Mouse (Mus musculus): ENCODE results near the gene Ftl1. TPM values are rescaled to one million over a fixed set of nuclear protein-coding genes. Genes with fewer than 3 reads are reported as not detected.

The Ftl1 gene
- polyA plus RNA-seq, 1 experiment = 5,956 TPM

- Histone ChIP-seq H3K27me3 (ENCODE audit: control insufficient read depth, insufficient read depth, low read length, poor library complexity, severe bottlenecking) (no peaks in the 10 kb centered on the region), H3K4me3 (ENCODE audit: low read depth, low read length) (peak overlapping the region; percentile 58), H3K4me1 (ENCODE audit: control insufficient read depth, insufficient read depth, low read length) (peaks cover 10% of the 10 kb centered on the region), H3K36me3 (ENCODE audit: control insufficient read depth, insufficient read depth, low read length, poor library complexity, severe bottlenecking) (no peaks in the 10 kb centered on the region), H3K27ac (ENCODE audit: insufficient read depth, low read length) (peak overlapping the region; percentile 21), H3K9me3 (replicated peaks; ENCODE audit: control insufficient read depth, insufficient read depth, low read length, poor library complexity, severe bottlenecking) (no peaks in the 10 kb centered on the region), H3K9ac (ENCODE audit: low read depth, poor library complexity, severe bottlenecking) (peak overlapping the region; percentile 87)
- TF ChIP-seq POLR2A (IDR thresholded peaks at IDR 0.05; ENCODE audit: insufficient read depth, low read length) = peak; percentile 60
- TF ChIP-seq EP300 (IDR thresholded peaks at IDR 0.05; ENCODE audit: insufficient read depth, low read depth, low read length) = no peak
Observed at GRCm38 (mm10) chr7:45413864-45414739, 45.6 kb downstream of the Ftl1 start.

GRCm38 (mm10) chr7:45413113-45413863 lies 46.4 kb downstream of the Ftl1 start, which contains the start of gene Ntf5:
Gene Ntf5, plus strand, starts transcription at chr7:45413695.
- no peaks in the 10 kb centered on the region for H3K27me3 ChIP-seq (ENCODE audit: control insufficient read depth, insufficient read depth, low read length, poor library complexity, severe bottlenecking)
- H3K4me1 ChIP-seq (ENCODE audit: control insufficient read depth, insufficient read depth, low read length) = peaks cover 10% of the 10 kb centered on the region
- peak within 1 kb of the TSS; percentile 87 for H3K9ac ChIP-seq (ENCODE audit: low read depth, poor library complexity, severe bottlenecking)
- H3K27ac ChIP-seq (ENCODE audit: insufficient read depth, low read length) = peak within 1 kb of the TSS; percentile 29
- H3K9me3 ChIP-seq (replicated peaks; ENCODE audit: control insufficient read depth, insufficient read depth, low read length, poor library complexity, severe bottlenecking) = no peaks in the 10 kb centered on the region
- H3K4me3 ChIP-seq (ENCODE audit: low read depth, low read length) = peak within 1 kb of the TSS; percentile 58
- TF ChIP-seq POLR2A (IDR thresholded peaks at IDR 0.05; ENCODE audit: insufficient read depth, low read length) (no peak), EP300 (IDR thresholded peaks at IDR 0.05; ENCODE audit: insufficient read depth, low read depth, low read length) (no peak), CTCF (IDR thresholded peaks at IDR 0.05; ENCODE audit: low read depth, low read length) (no peak)
- no peaks in the 10 kb centered on the region for H3K36me3 ChIP-seq (ENCODE audit: control insufficient read depth, insufficient read depth, low read length, poor library complexity, severe bottlenecking)

GRCm38 (mm10) chr7:45412421-45412820 lies 47.3 kb downstream of the Ftl1 start:
- Histone ChIP-seq H3K27me3 (ENCODE audit: control insufficient read depth, insufficient read depth, low read length, poor library complexity, severe bottlenecking) (no peaks in the 10 kb centered on the region), H3K4me3 (ENCODE audit: low read depth, low read length) (no peak overlapping the region), H3K4me1 (ENCODE audit: control insufficient read depth, insufficient read depth, low read length) (peaks cover 6% of the 10 kb centered on the region), H3K9ac (ENCODE audit: low read depth, poor library complexity, severe bottlenecking) (peak overlapping the region; percentile 87; the same call in 1 of the 2 replicates), H3K27ac (ENCODE audit: insufficient read depth, low read length) (no peak overlapping the region), H3K36me3 (ENCODE audit: control insufficient read depth, insufficient read depth, low read length, poor library complexity, severe bottlenecking) (no peaks in the 10 kb centered on the region), H3K9me3 (replicated peaks; ENCODE audit: control insufficient read depth, insufficient read depth, low read length, poor library complexity, severe bottlenecking) (no peaks in the 10 kb centered on the region)
- no peak for TF ChIP-seq EP300 (IDR thresholded peaks at IDR 0.05; ENCODE audit: insufficient read depth, low read depth, low read length)
- no peak for TF ChIP-seq POLR2A (IDR thresholded peaks at IDR 0.05; ENCODE audit: insufficient read depth, low read length)
- TF ChIP-seq CTCF (IDR thresholded peaks at IDR 0.05; ENCODE audit: low read depth, low read length) = no peak

- Histone ChIP-seq H3K9me3 (replicated peaks; ENCODE audit: control insufficient read depth, insufficient read depth, low read length, poor library complexity, severe bottlenecking) (no peaks in the 10 kb centered on the region), H3K4me1 (ENCODE audit: control insufficient read depth, insufficient read depth, low read length) (peaks cover 2% of the 10 kb centered on the region), H3K4me3 (ENCODE audit: low read depth, low read length) (no peak overlapping the region), H3K9ac (ENCODE audit: low read depth, poor library complexity, severe bottlenecking) (no peak overlapping the region), H3K36me3 (ENCODE audit: control insufficient read depth, insufficient read depth, low read length, poor library complexity, severe bottlenecking) (no peaks in the 10 kb centered on the region), H3K27ac (ENCODE audit: insufficient read depth, low read length) (no peak overlapping the region), H3K27me3 (ENCODE audit: control insufficient read depth, insufficient read depth, low read length, poor library complexity, severe bottlenecking) (no peaks in the 10 kb centered on the region)
- TF ChIP-seq EP300 (IDR thresholded peaks at IDR 0.05; ENCODE audit: insufficient read depth, low read depth, low read length) (no peak), POLR2A (IDR thresholded peaks at IDR 0.05; ENCODE audit: insufficient read depth, low read length) (no peak), CTCF (IDR thresholded peaks at IDR 0.05; ENCODE audit: low read depth, low read length) (no peak)
Observed at GRCm38 (mm10) chr7:45409497-45410163, 50.1 kb downstream of the Ftl1 start.

DNA sequence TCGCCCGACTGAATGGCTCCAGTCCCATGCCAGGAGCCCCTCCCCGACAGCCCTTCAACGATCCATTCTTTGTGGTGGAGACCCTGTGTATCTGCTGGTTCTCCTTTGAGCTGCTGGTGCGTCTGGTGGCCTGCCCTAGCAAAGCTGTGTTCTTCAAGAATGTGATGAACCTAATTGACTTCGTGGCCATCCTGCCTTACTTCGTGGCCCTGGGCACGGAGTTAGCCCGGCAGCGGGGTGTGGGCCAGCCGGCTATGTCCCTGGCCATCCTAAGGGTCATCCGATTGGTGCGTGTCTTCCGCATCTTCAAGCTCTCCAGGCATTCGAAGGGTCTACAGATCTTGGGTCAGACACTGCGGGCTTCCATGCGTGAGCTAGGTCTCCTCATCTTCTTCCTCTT lies 50.7 kb downstream of the Ftl1 start:
- Histone ChIP-seq H3K27ac (ENCODE audit: insufficient read depth, low read length) (no peak overlapping the region), H3K27me3 (ENCODE audit: control insufficient read depth, insufficient read depth, low read length, poor library complexity, severe bottlenecking) (no peaks in the 10 kb centered on the region), H3K36me3 (ENCODE audit: control insufficient read depth, insufficient read depth, low read length, poor library complexity, severe bottlenecking) (no peaks in the 10 kb centered on the region), H3K4me3 (ENCODE audit: low read depth, low read length) (no peak overlapping the region), H3K9ac (ENCODE audit: low read depth, poor library complexity, severe bottlenecking) (no peak overlapping the region), H3K9me3 (replicated peaks; ENCODE audit: control insufficient read depth, insufficient read depth, low read length, poor library complexity, severe bottlenecking) (no peaks in the 10 kb centered on the region), H3K4me1 (ENCODE audit: control insufficient read depth, insufficient read depth, low read length) (peaks cover 2% of the 10 kb centered on the region)
- TF ChIP-seq CTCF (IDR thresholded peaks at IDR 0.05; ENCODE audit: low read depth, low read length) (no peak), EP300 (IDR thresholded peaks at IDR 0.05; ENCODE audit: insufficient read depth, low read depth, low read length) (no peak), POLR2A (IDR thresholded peaks at IDR 0.05; ENCODE audit: insufficient read depth, low read length) (no peak)
